Mouse (Mus musculus): ENCODE data around the gene Tent4b.

GRCm38 (mm10) chr8:88279220-88279619, 80.2 kb downstream of the Tent4b start:
- TF ChIP-seq CTCF (IDR thresholded peaks at IDR 0.05; ENCODE audit: borderline replicate concordance, insufficient read depth, low read length) (no peak), POLR2A (IDR thresholded peaks at IDR 0.05; ENCODE audit: low read depth, low read length) (no peak)
